Comparison of ENCODE assay signal across 8 mouse cellular contexts in genomic region chr11:117949392-117950091, GRCm38 (mm10). TPM values are rescaled to one million over a fixed set of nuclear protein-coding genes. Genes with fewer than 3 reads are reported as not detected.
DNase-seq lines count a peak whose midpoint lies in the region; ATAC-seq and TF ChIP-seq lines count a peak whose summit lies in the region.

No protein-coding gene starts in this region.

- no peaks in the 10 kb centered on the region for H3K27me3 ChIP-seq in intestine, embryonic 16.5 days (replicated peaks; ENCODE audit: control insufficient read depth, insufficient read depth, low read length)
- H3K27me3 ChIP-seq in liver, postnatal 0 days (ENCODE audit: insufficient read depth, low read length): peaks cover 13% of the 10 kb centered on the region
- H3K27me3 ChIP-seq in neural tube, embryonic 13.5 days: peaks cover 29% of the 10 kb centered on the region

- peak; percentile 34 for TF ChIP-seq CTCF in liver, postnatal 0 days (IDR thresholded peaks at IDR 0.05; ENCODE audit: low read depth)

- no peaks in the 10 kb centered on the region for H3K36me3 ChIP-seq in intestine, embryonic 16.5 days (ENCODE audit: control insufficient read depth, insufficient read depth, low read length)
- no peaks in the 10 kb centered on the region for H3K36me3 ChIP-seq in liver, postnatal 0 days (replicated peaks; ENCODE audit: insufficient read depth, low read length)
- H3K36me3 ChIP-seq in neural tube, embryonic 13.5 days: no peaks in the 10 kb centered on the region

- H3K4me3 ChIP-seq in intestine, embryonic 16.5 days (ENCODE audit: low read length): peak overlapping the region; percentile 48
- H3K4me3 ChIP-seq in liver, postnatal 0 days (ENCODE audit: low read depth, low read length): peak overlapping the region; percentile 29
- H3K4me3 ChIP-seq in neural tube, embryonic 13.5 days: peak overlapping the region; percentile 26

- TF ChIP-seq EP300 in liver, postnatal 0 days (IDR thresholded peaks at IDR 0.05; ENCODE audit: low read depth): no peak

- WGBS in intestine, embryonic 16.5 days: 4% methylated on average over 49 of the region's 49 CpGs
- WGBS in liver, postnatal 0 days (ENCODE audit: insufficient replicate concordance): 5% methylated on average over 49 of the region's 49 CpGs
- WGBS in neural tube, embryonic 13.5 days: under 1% methylated on average over 49 of the region's 49 CpGs

- H3K9me3 ChIP-seq in intestine, embryonic 16.5 days (ENCODE audit: control insufficient read depth, low read length): no peaks in the 10 kb centered on the region
- H3K9me3 ChIP-seq in liver, postnatal 0 days (ENCODE audit: low read length): no peaks in the 10 kb centered on the region
- no peaks in the 10 kb centered on the region for H3K9me3 ChIP-seq in neural tube, embryonic 13.5 days

- peak overlapping the region; percentile 88 for H3K4me2 ChIP-seq in intestine, embryonic 16.5 days (ENCODE audit: low read depth, low read length)
- peak overlapping the region; percentile 57 for H3K4me2 ChIP-seq in liver, postnatal 0 days (ENCODE audit: low read depth, low read length)
- H3K4me2 ChIP-seq in neural tube, embryonic 13.5 days: peak overlapping the region; percentile 57

- peak overlapping the region; percentile 75 for H3K9ac ChIP-seq in intestine, embryonic 16.5 days (ENCODE audit: low read depth, low read length)
- peak overlapping the region; percentile 57 for H3K9ac ChIP-seq in liver, postnatal 0 days (replicated peaks)
- H3K9ac ChIP-seq in neural tube, embryonic 13.5 days: peak overlapping the region; percentile 64

- peak overlapping the region; percentile 81 for H3K27ac ChIP-seq in intestine, embryonic 16.5 days (ENCODE audit: low read length)
- H3K27ac ChIP-seq in liver, postnatal 0 days (ENCODE audit: low read depth): peak overlapping the region; percentile 55
- no peak overlapping the region for H3K27ac ChIP-seq in neural tube, embryonic 13.5 days (replicated peaks)

- peak; percentile 73 for ATAC-seq in intestine, embryonic 16.5 days
- peak; percentile 53 for ATAC-seq in liver, postnatal 0 days
- ATAC-seq in neural tube, embryonic 13.5 days (ENCODE audit: low read depth): peak; percentile 79

- DNase-seq in cerebellum, postnatal 36 days: peak; percentile 28 to 40
- no peak for DNase-seq in cerebellum, adult 11-12 months
- DNase-seq in embryo, embryonic 10 days (ENCODE audit: low spot score): peak; percentile 92
- peak; percentile 99 for DNase-seq in heart, adult 11 months
- peak; percentile 64 for DNase-seq in liver, postnatal 0 days
- no peak for DNase-seq in c-Kit-positive CD71-positive TER-119-positive erythroid progenitor cells, embryonic 14.5 days (ENCODE audit: low spot score)

- H3K4me1 ChIP-seq in intestine, embryonic 16.5 days (ENCODE audit: control insufficient read depth, insufficient read depth, low read length): peaks cover 29% of the 10 kb centered on the region
- H3K4me1 ChIP-seq in liver, postnatal 0 days (ENCODE audit: insufficient read depth): peaks cover 27% of the 10 kb centered on the region
- peaks cover 17% of the 10 kb centered on the region for H3K4me1 ChIP-seq in neural tube, embryonic 13.5 days (replicated peaks)

RNA-seq across cellular contexts. Expression of gene Socs3, which starts 20.3 kb away (rescaled TPM):
- 18.9 and 21.2 TPM in 2 replicates for polyA plus RNA-seq in intestine, embryonic 16.5 days (2015; fragmentation: Nextera tagmentation; extraction: Ambion mirVana)
- polyA plus RNA-seq in liver, postnatal 0 days (2015; fragmentation: Nextera tagmentation; extraction: Ambion mirVana): 3.5 and 5.8 TPM in 2 replicates
- 7.8 and 8.7 TPM in 2 replicates for polyA plus RNA-seq in neural tube, embryonic 13.5 days (2015; fragmentation: Nextera tagmentation; extraction: Ambion mirVana)

RNA-seq across cellular contexts. Expression of gene Pgs1, which starts 36.5 kb away (rescaled TPM):
- 33.9 and 35.7 TPM in 2 replicates for polyA plus RNA-seq in intestine, embryonic 16.5 days (2015; fragmentation: Nextera tagmentation; extraction: Ambion mirVana)
- 9.1 and 10.1 TPM in 2 replicates for polyA plus RNA-seq in liver, postnatal 0 days (2015; fragmentation: Nextera tagmentation; extraction: Ambion mirVana)
- polyA plus RNA-seq in neural tube, embryonic 13.5 days (2015; fragmentation: Nextera tagmentation; extraction: Ambion mirVana): 46.9 and 49.0 TPM in 2 replicates

Comparison
In these comparisons a context has a peak if more than half of its experiments do, and no peak if none do; other contexts are left out.
1. DNase-seq: peak in cerebellum, postnatal 36 days (2 of 2), embryo, embryonic 10 days (single experiment), heart, adult 11 months (single experiment) and liver, postnatal 0 days (single experiment); none in cerebellum, adult 11-12 months (single experiment) and c-Kit-positive CD71-positive TER-119-positive erythroid progenitor cells, embryonic 14.5 days (single experiment).
2. Peak in every context shown above with its lines, with median percentiles within 50 percentile points of each other: ATAC-seq, H3K4me2 ChIP-seq, H3K4me3 ChIP-seq and H3K9ac ChIP-seq.